Mouse (Mus musculus): ENCODE measurements around the gene Slc43a3. TPM values are rescaled to one million over a fixed set of nuclear protein-coding genes. Genes with fewer than 3 reads are reported as not detected.

Gene Slc43a3
- total and polyA plus RNA-seq, 3 experiments: 90.6 to 91.5 TPM; not detected in 1

- Histone ChIP-seq H3K9me3 (replicated peaks; ENCODE audit: insufficient read depth, low read length) (no peaks in the 10 kb centered on the region), H3K36me3 (ENCODE audit: control insufficient read depth in 1 of 2, insufficient read depth in 2 of 2, low read length in 2 of 2) (peaks cover 0 to 19% of the 10 kb centered on the region in 2 experiments; a peak in 2 of 4 replicates), H3K79me2 (ENCODE audit: control insufficient read depth, insufficient read depth, low read length, poor library complexity) (no peaks in the 10 kb centered on the region), H3K4me3 (ENCODE audit: control insufficient read depth in 1 of 2, insufficient read depth in 1 of 2, low read depth in 2 of 2, low read length in 2 of 2) (no peak overlapping the region), H3K27me3 (ENCODE audit: control insufficient read depth in 1 of 2, insufficient read depth in 2 of 2, low read length in 2 of 2) (no peaks in the 10 kb centered on the region), H3K4me1 (ENCODE audit: control insufficient read depth in 1 of 2, insufficient read depth in 2 of 2, low read length in 2 of 2) (peaks cover 9 to 11% of the 10 kb centered on the region in 2 experiments), H3K9ac (ENCODE audit: control insufficient read depth, low read depth, low read length, poor library complexity, severe bottlenecking) (no peak overlapping the region), H3K27ac (ENCODE audit: control insufficient read depth, low read depth, low read length) (no peak overlapping the region)
- no peak for DNase-seq (ENCODE audit: low read depth, low spot score)
- TF ChIP-seq ZNF384 (IDR thresholded peaks at IDR 0.05; ENCODE audit: low read depth, low read length) (no peak), CHD1 (IDR thresholded peaks at IDR 0.05; ENCODE audit: low read depth, low read length) (no peak), USF2 (IDR thresholded peaks at IDR 0.05; ENCODE audit: borderline replicate concordance in 1 of 2, insufficient read depth in 1 of 2, low read depth in 1 of 2, low read length in 2 of 2) (no peak), UBTF (IDR thresholded peaks at IDR 0.05; ENCODE audit: borderline replicate concordance, insufficient read depth, low read depth, low read length) (no peak), TAL1 (IDR thresholded peaks at IDR 0.05; ENCODE audit: low read length) (no peak)
These were observed 26.6 kb downstream of the Slc43a3 start for GRCm38 (mm10) chr2:84962906-84963507.

GRCm38 (mm10) chr2:84964111-84964801 is 27.9 kb downstream of the Slc43a3 start:
- H3K9me3 ChIP-seq (replicated peaks; ENCODE audit: insufficient read depth, low read length): no peaks in the 10 kb centered on the region
- peaks cover 0 to 8% of the 10 kb centered on the region in 2 experiments; a peak in 2 of 4 replicates for H3K36me3 ChIP-seq (ENCODE audit: control insufficient read depth in 1 of 2, insufficient read depth in 2 of 2, low read length in 2 of 2)
- no peak overlapping the region for H3K4me3 ChIP-seq (ENCODE audit: control insufficient read depth in 1 of 2, insufficient read depth in 1 of 2, low read depth in 2 of 2, low read length in 2 of 2)
- no peaks in the 10 kb centered on the region for H3K27me3 ChIP-seq (ENCODE audit: control insufficient read depth in 1 of 2, insufficient read depth in 2 of 2, low read length in 2 of 2)
- DNase-seq (ENCODE audit: low read depth, low spot score): no peak
- H3K27ac ChIP-seq (ENCODE audit: control insufficient read depth, low read depth, low read length): no peak overlapping the region
- TF ChIP-seq EP300 (IDR thresholded peaks at IDR 0.05; ENCODE audit: low read depth in 1 of 2, low read length in 2 of 2): no peak
- no peak for TF ChIP-seq GABPA (IDR thresholded peaks at IDR 0.05; ENCODE audit: low read depth, low read length)
- TF ChIP-seq CHD1 (IDR thresholded peaks at IDR 0.05; ENCODE audit: low read depth, low read length): no peak
- TF ChIP-seq USF1 (IDR thresholded peaks at IDR 0.05; ENCODE audit: low read depth, low read length): no peak
- TF ChIP-seq GATA1 (IDR thresholded peaks at IDR 0.05; ENCODE audit: low read depth, low read length): no peak
- no peak for TF ChIP-seq POLR2A (IDR thresholded peaks at IDR 0.05; ENCODE audit: control insufficient read depth in 1 of 2, insufficient read depth in 1 of 2, low read depth in 1 of 2, low read length in 2 of 2, poor library complexity in 1 of 2)
- TF ChIP-seq MYB (IDR thresholded peaks at IDR 0.05; ENCODE audit: low read depth, low read length): no peak
- no peak for TF ChIP-seq MAFK (IDR thresholded peaks at IDR 0.05; ENCODE audit: borderline replicate concordance, low read depth, low read length)
- TF ChIP-seq MEF2A (IDR thresholded peaks at IDR 0.05; ENCODE audit: extremely low read depth, insufficient replicate concordance, low read depth, low read length, poor library complexity, severe bottlenecking): no peak
- no peak for TF ChIP-seq ZC3H11A (IDR thresholded peaks at IDR 0.05; ENCODE audit: low read depth, low read length)
- no peak for TF ChIP-seq SMC3 (IDR thresholded peaks at IDR 0.05; ENCODE audit: low read depth, low read length)
- no peak for TF ChIP-seq POLR2AphosphoS5 (IDR thresholded peaks at IDR 0.05; ENCODE audit: borderline replicate concordance, low read depth, low read length)
- TF ChIP-seq JUND (IDR thresholded peaks at IDR 0.05; ENCODE audit: low read depth, low read length): no peak
- no peak for TF ChIP-seq MYC (IDR thresholded peaks at IDR 0.05; ENCODE audit: low read depth, low read length)
- no peak for TF ChIP-seq TBP (IDR thresholded peaks at IDR 0.05; ENCODE audit: low read depth, low read length)
- TF ChIP-seq SIN3A (IDR thresholded peaks at IDR 0.05; ENCODE audit: low read length): no peak
- no peak for TF ChIP-seq RAD21 (IDR thresholded peaks at IDR 0.05; ENCODE audit: low read depth, low read length)
- TF ChIP-seq TAL1 (IDR thresholded peaks at IDR 0.05; ENCODE audit: low read length): no peak
- no peak for TF ChIP-seq RCOR1 (IDR thresholded peaks at IDR 0.05; ENCODE audit: low read depth, low read length)
- TF ChIP-seq CHD2 (IDR thresholded peaks at IDR 0.05; ENCODE audit: low read length): no peak
- H3K9ac ChIP-seq (ENCODE audit: control insufficient read depth, low read depth, low read length, poor library complexity, severe bottlenecking): no peak overlapping the region
- peaks cover 3 to 6% of the 10 kb centered on the region in 2 experiments; a peak in 3 of 4 replicates for H3K4me1 ChIP-seq (ENCODE audit: control insufficient read depth in 1 of 2, insufficient read depth in 2 of 2, low read length in 2 of 2)
- H3K79me2 ChIP-seq (ENCODE audit: control insufficient read depth, insufficient read depth, low read length, poor library complexity): no peaks in the 10 kb centered on the region
